Mouse (Mus musculus): ENCODE measurements around the gene Nans. TPM values are rescaled to one million over a fixed set of nuclear protein-coding genes. Genes with fewer than 3 reads are reported as not detected.

The Nans gene
- polyA plus RNA-seq, 1 experiment from 2014 or later = 72.6 TPM

- H3K9ac ChIP-seq (replicated peaks) = peak overlapping the region; percentile 98; the same call in 1 of the 2 replicates
- H3K4me2 ChIP-seq (replicated peaks) = peak overlapping the region; percentile 83
- H3K4me1 ChIP-seq = peaks cover 31% of the 10 kb centered on the region
- 36% methylated on average over 13 of the region's 13 CpGs for WGBS
- H3K27me3 ChIP-seq = no peaks in the 10 kb centered on the region
- ATAC-seq (ENCODE audit: low FRiP score, low read depth) = no peak
- peak overlapping the region; percentile 94 for H3K4me3 ChIP-seq
- H3K36me3 ChIP-seq = no peaks in the 10 kb centered on the region
- peak overlapping the region; percentile 98 for H3K27ac ChIP-seq (replicated peaks)
- H3K9me3 ChIP-seq = no peaks in the 10 kb centered on the region
These were observed 36.0 kb upstream of the Nans start for GRCm38 (mm10) chr4:46452855-46453719.

GRCm38 (mm10) chr4:46454097-46454864 lies 34.8 kb upstream of the Nans start:
- no peak for ATAC-seq (ENCODE audit: low FRiP score, low read depth)
- no peaks in the 10 kb centered on the region for H3K36me3 ChIP-seq
- H3K27ac ChIP-seq (replicated peaks) = no peak overlapping the region
- H3K4me1 ChIP-seq = peaks cover 31% of the 10 kb centered on the region
- H3K4me3 ChIP-seq = no peak overlapping the region
- no peaks in the 10 kb centered on the region for H3K27me3 ChIP-seq
- 81% methylated on average over 5 of the region's 5 CpGs for WGBS
- H3K4me2 ChIP-seq (replicated peaks) = peak overlapping the region; percentile 83; the same call in 1 of the 2 replicates
- no peaks in the 10 kb centered on the region for H3K9me3 ChIP-seq
- H3K9ac ChIP-seq (replicated peaks) = no peak overlapping the region

- no peak overlapping the region for H3K4me3 ChIP-seq
- H3K9me3 ChIP-seq = no peaks in the 10 kb centered on the region
- peaks cover 15% of the 10 kb centered on the region for H3K36me3 ChIP-seq
- H3K9ac ChIP-seq (replicated peaks) = no peak overlapping the region
- WGBS = 89% methylated on average over 4 of the region's 4 CpGs
- H3K4me1 ChIP-seq = peaks cover 31% of the 10 kb centered on the region
- no peak overlapping the region for H3K4me2 ChIP-seq (replicated peaks)
- H3K27me3 ChIP-seq = no peaks in the 10 kb centered on the region
- ATAC-seq (ENCODE audit: low FRiP score, low read depth) = no peak
- H3K27ac ChIP-seq (replicated peaks) = no peak overlapping the region
These were observed 32.3 kb upstream of the Nans start for GRCm38 (mm10) chr4:46456762-46457161.

GRCm38 (mm10) chr4:46457186-46457585 lies 31.9 kb upstream of the Nans start:
- H3K27ac ChIP-seq (replicated peaks) = no peak overlapping the region
- over 99% methylated on average over 3 of the region's 3 CpGs for WGBS
- peaks cover 18% of the 10 kb centered on the region for H3K36me3 ChIP-seq

GRCm38 (mm10) chr4:46458411-46458810 lies 30.6 kb upstream of the Nans start:
- Histone ChIP-seq H3K27ac (replicated peaks) (no peak overlapping the region), H3K4me3 (no peak overlapping the region), H3K27me3 (no peaks in the 10 kb centered on the region), H3K4me2 (replicated peaks) (no peak overlapping the region), H3K36me3 (peaks cover 30% of the 10 kb centered on the region), H3K9me3 (no peaks in the 10 kb centered on the region), H3K4me1 (peaks cover 19% of the 10 kb centered on the region), H3K9ac (replicated peaks) (no peak overlapping the region)
- WGBS = 88% methylated on average over 2 of the region's 2 CpGs
- no peak for ATAC-seq (ENCODE audit: low FRiP score, low read depth)

More at GRCm38 (mm10) chr4:46457186-46457585, 31.9 kb upstream of the Nans start:
- no peak for ATAC-seq (ENCODE audit: low FRiP score, low read depth)
- peaks cover 31% of the 10 kb centered on the region for H3K4me1 ChIP-seq
- H3K4me2 ChIP-seq (replicated peaks) = no peak overlapping the region
- no peaks in the 10 kb centered on the region for H3K27me3 ChIP-seq
- no peak overlapping the region for H3K9ac ChIP-seq (replicated peaks)
- no peaks in the 10 kb centered on the region for H3K9me3 ChIP-seq
- H3K4me3 ChIP-seq = no peak overlapping the region

- H3K4me2 ChIP-seq (replicated peaks) = no peak overlapping the region
- no peaks in the 10 kb centered on the region for H3K9me3 ChIP-seq
- H3K27ac ChIP-seq (replicated peaks) = no peak overlapping the region
- ATAC-seq (ENCODE audit: low FRiP score, low read depth) = no peak
- H3K4me3 ChIP-seq = no peak overlapping the region
- no peak overlapping the region for H3K9ac ChIP-seq (replicated peaks)
- no peaks in the 10 kb centered on the region for H3K4me1 ChIP-seq
- H3K36me3 ChIP-seq = peaks cover 77% of the 10 kb centered on the region
- 91% methylated on average over 7 of the region's 7 CpGs for WGBS
- no peaks in the 10 kb centered on the region for H3K27me3 ChIP-seq
These were observed 25.8 kb upstream of the Nans start for GRCm38 (mm10) chr4:46463130-46463830.

- H3K4me2 ChIP-seq (replicated peaks) = no peak overlapping the region
- 92% methylated on average over 3 of the region's 3 CpGs for WGBS
- H3K36me3 ChIP-seq = peaks cover 94% of the 10 kb centered on the region
- no peak overlapping the region for H3K9ac ChIP-seq (replicated peaks)
- no peak for ATAC-seq (ENCODE audit: low FRiP score, low read depth)
- no peaks in the 10 kb centered on the region for H3K27me3 ChIP-seq
- H3K9me3 ChIP-seq = no peaks in the 10 kb centered on the region
- H3K27ac ChIP-seq (replicated peaks) = no peak overlapping the region
- no peak overlapping the region for H3K4me3 ChIP-seq
- H3K4me1 ChIP-seq = no peaks in the 10 kb centered on the region
These were observed 23.3 kb upstream of the Nans start for GRCm38 (mm10) chr4:46465740-46466139.

- Histone ChIP-seq H3K4me3 (no peak overlapping the region), H3K27me3 (no peaks in the 10 kb centered on the region), H3K9me3 (no peaks in the 10 kb centered on the region), H3K36me3 (peaks cover 57% of the 10 kb centered on the region), H3K9ac (replicated peaks) (no peak overlapping the region), H3K4me1 (no peaks in the 10 kb centered on the region), H3K27ac (replicated peaks) (no peak overlapping the region), H3K4me2 (replicated peaks) (no peak overlapping the region)
- no peak for ATAC-seq (ENCODE audit: low FRiP score, low read depth)
- 89% methylated on average over 5 of the region's 5 CpGs for WGBS
These were observed 13.9 kb upstream of the Nans start for GRCm38 (mm10) chr4:46475101-46475500.

GRCm38 (mm10) chr4:46479081-46479480 lies 10.0 kb upstream of the Nans start:
- Histone ChIP-seq H3K27me3 (no peaks in the 10 kb centered on the region), H3K36me3 (peaks cover 22% of the 10 kb centered on the region), H3K4me1 (no peaks in the 10 kb centered on the region), H3K4me2 (replicated peaks) (no peak overlapping the region), H3K27ac (replicated peaks) (no peak overlapping the region), H3K9me3 (no peaks in the 10 kb centered on the region), H3K9ac (replicated peaks) (no peak overlapping the region), H3K4me3 (no peak overlapping the region)
- WGBS = 95% methylated on average over 2 of the region's 2 CpGs
- no peak for ATAC-seq (ENCODE audit: low FRiP score, low read depth)

- no peak overlapping the region for H3K27ac ChIP-seq (replicated peaks)
- H3K4me1 ChIP-seq = peaks cover 10% of the 10 kb centered on the region; the same call in 1 of the 2 replicates
- ATAC-seq (ENCODE audit: low FRiP score, low read depth) = no peak
- H3K36me3 ChIP-seq = no peaks in the 10 kb centered on the region
- H3K9ac ChIP-seq (replicated peaks) = no peak overlapping the region
- 62% methylated on average over 14 of the region's 14 CpGs for WGBS
- H3K4me2 ChIP-seq (replicated peaks) = no peak overlapping the region
- H3K4me3 ChIP-seq = no peak overlapping the region
- H3K9me3 ChIP-seq = no peaks in the 10 kb centered on the region
- no peaks in the 10 kb centered on the region for H3K27me3 ChIP-seq
These were observed 3.2 kb upstream of the Nans start for GRCm38 (mm10) chr4:46485696-46486417.

- Histone ChIP-seq H3K4me1 (peaks cover 10% of the 10 kb centered on the region; the same call in 1 of the 2 replicates), H3K4me2 (replicated peaks) (no peak overlapping the region), H3K27ac (replicated peaks) (no peak overlapping the region), H3K4me3 (no peak overlapping the region), H3K9ac (replicated peaks) (no peak overlapping the region), H3K9me3 (no peaks in the 10 kb centered on the region), H3K36me3 (no peaks in the 10 kb centered on the region), H3K27me3 (no peaks in the 10 kb centered on the region)
- 93% methylated on average over 5 of the region's 5 CpGs for WGBS
- no peak for ATAC-seq (ENCODE audit: low FRiP score, low read depth)
These were observed 1.7 kb upstream of the Nans start for GRCm38 (mm10) chr4:46487348-46487747.
